Mouse (Mus musculus): ENCODE measurements at regions not wholly inside any gene's neighbourhood (a gene's known extent, or its start where the extent isn't known, plus 50 kb on each side); places are given as distances from the start of the nearest gene placed in this dataset.

DNA sequence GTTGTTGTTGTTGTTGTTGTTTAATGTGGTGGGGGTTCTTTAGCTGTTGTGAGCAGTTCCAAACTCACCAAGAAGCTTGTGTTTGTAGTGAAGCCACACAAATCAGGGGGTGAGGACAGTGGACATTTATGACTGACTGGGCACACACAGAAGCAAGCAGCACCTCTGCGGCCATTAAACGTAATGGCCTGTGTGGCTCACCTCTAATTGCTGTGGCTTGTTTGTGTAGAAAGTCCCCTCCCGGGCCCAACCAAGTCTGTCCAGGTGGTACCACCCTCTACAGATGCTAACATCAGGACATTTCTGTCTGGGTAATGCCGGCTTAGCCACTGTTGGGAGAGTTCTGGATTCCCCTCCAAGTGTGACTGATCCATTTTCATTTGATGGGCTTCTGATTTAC, 56.1 kb upstream of the Stx16 start:
- Histone ChIP-seq H3K36me3 (ENCODE audit: control insufficient read depth, insufficient read depth, low read length) (no peaks in the 10 kb centered on the region), H3K4me3 (ENCODE audit: low read depth, low read length) (no peak overlapping the region), H3K9me3 (ENCODE audit: control insufficient read depth, low read length) (no peaks in the 10 kb centered on the region), H3K4me1 (ENCODE audit: control insufficient read depth, insufficient read depth, low read length) (peaks cover 13% of the 10 kb centered on the region; the same call in 1 of the 2 replicates), H3K9ac (ENCODE audit: low read depth, low read length) (no peak overlapping the region), H3K27me3 (replicated peaks; ENCODE audit: control insufficient read depth, insufficient read depth, low read length) (no peaks in the 10 kb centered on the region), H3K4me2 (ENCODE audit: low read depth, low read length) (no peak overlapping the region), H3K27ac (replicated peaks; ENCODE audit: low read depth, low read length) (no peak overlapping the region)
- no peak for DNase-seq (ENCODE audit: low spot score)
- WGBS, result 80% methylated on average over 4 of the region's 4 CpGs
- ATAC-seq (ENCODE audit: low read depth), result no peak

- Histone ChIP-seq H3K4me3 (ENCODE audit: low read depth, low read length) (no peak overlapping the region), H3K36me3 (ENCODE audit: control insufficient read depth, insufficient read depth, low read length) (no peaks in the 10 kb centered on the region), H3K27ac (replicated peaks; ENCODE audit: low read depth, low read length) (no peak overlapping the region), H3K27me3 (replicated peaks; ENCODE audit: control insufficient read depth, insufficient read depth, low read length) (no peaks in the 10 kb centered on the region), H3K9me3 (ENCODE audit: control insufficient read depth, low read length) (no peaks in the 10 kb centered on the region), H3K4me2 (ENCODE audit: low read depth, low read length) (no peak overlapping the region), H3K9ac (ENCODE audit: low read depth, low read length) (no peak overlapping the region), H3K4me1 (ENCODE audit: control insufficient read depth, insufficient read depth, low read length) (peaks cover 10% of the 10 kb centered on the region; the same call in 1 of the 2 replicates)
- DNase-seq (ENCODE audit: low spot score) (peak; percentile 14), ATAC-seq (ENCODE audit: low read depth) (peak; percentile 35; the same call in 1 of the 2 replicates)
- WGBS, result 53% methylated on average over 7 of the region's 7 CpGs
Observed at GRCm38 (mm10) chr2:174020447-174020846, 55.7 kb upstream of the Stx16 start.

DNA sequence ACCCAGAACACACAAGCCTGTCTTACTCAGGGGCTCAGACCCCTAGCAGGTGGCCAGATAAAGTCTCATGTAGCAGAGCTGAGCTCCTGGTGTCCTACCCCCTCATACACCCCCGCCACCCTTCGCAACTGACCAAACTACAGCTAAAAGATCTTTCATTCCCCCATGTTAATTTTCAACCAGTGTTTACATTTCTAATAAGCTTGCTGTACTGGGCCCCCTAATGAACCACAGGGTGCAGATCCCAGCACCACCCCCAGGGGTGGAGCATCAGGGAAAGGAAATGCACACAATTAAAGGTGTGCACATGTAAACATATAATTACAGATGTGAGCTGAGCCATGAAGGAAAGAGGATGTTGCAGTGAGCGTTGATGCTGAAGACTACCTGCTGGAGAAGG, 54.6 kb upstream of the Stx16 start:
- Histone ChIP-seq H3K4me3 (ENCODE audit: low read depth, low read length) (no peak overlapping the region), H3K27me3 (replicated peaks; ENCODE audit: control insufficient read depth, insufficient read depth, low read length) (no peaks in the 10 kb centered on the region), H3K9ac (ENCODE audit: low read depth, low read length) (no peak overlapping the region), H3K36me3 (ENCODE audit: control insufficient read depth, insufficient read depth, low read length) (no peaks in the 10 kb centered on the region), H3K9me3 (ENCODE audit: control insufficient read depth, low read length) (no peaks in the 10 kb centered on the region), H3K4me1 (ENCODE audit: control insufficient read depth, insufficient read depth, low read length) (peaks cover 10% of the 10 kb centered on the region; the same call in 1 of the 2 replicates), H3K27ac (replicated peaks; ENCODE audit: low read depth, low read length) (no peak overlapping the region), H3K4me2 (ENCODE audit: low read depth, low read length) (no peak overlapping the region)
- DNase-seq (ENCODE audit: low spot score) (no peak), ATAC-seq (ENCODE audit: low read depth) (no peak)
- WGBS, result 79% methylated on average over 3 of the region's 3 CpGs

DNA sequence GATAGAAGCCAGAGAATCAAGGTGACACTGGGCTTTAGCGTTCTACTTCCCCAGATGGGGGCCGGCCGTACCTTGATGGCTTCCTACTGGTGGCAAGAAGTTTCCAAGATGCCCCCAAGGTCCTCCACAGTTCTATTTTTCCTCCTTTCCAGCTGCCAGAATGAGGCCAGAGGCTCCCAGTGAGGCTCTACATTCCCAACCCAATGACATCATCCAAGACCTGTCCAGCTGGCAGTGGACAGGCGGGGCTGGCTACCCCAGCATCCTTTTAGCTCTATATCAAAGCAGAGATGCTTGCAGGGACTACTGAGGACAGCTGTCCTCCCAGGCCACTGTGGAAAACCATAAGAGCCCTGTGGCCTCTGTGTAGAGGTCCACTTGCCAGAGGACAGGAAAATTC, 53.8 kb upstream of the Stx16 start:
- H3K9me3 ChIP-seq (ENCODE audit: control insufficient read depth, low read length), result no peaks in the 10 kb centered on the region
- ATAC-seq (ENCODE audit: low read depth) (no peak), DNase-seq (ENCODE audit: low spot score) (peak; percentile 10)
- no peak overlapping the region for H3K4me3 ChIP-seq (ENCODE audit: low read depth, low read length)
- no peak overlapping the region for H3K9ac ChIP-seq (ENCODE audit: low read depth, low read length)
- H3K4me1 ChIP-seq (ENCODE audit: control insufficient read depth, insufficient read depth, low read length), result peaks cover 10% of the 10 kb centered on the region; the same call in 1 of the 2 replicates
- H3K36me3 ChIP-seq (ENCODE audit: control insufficient read depth, insufficient read depth, low read length), result no peaks in the 10 kb centered on the region
- 82% methylated on average over 4 of the region's 4 CpGs for WGBS
- no peak overlapping the region for H3K4me2 ChIP-seq (ENCODE audit: low read depth, low read length)
- no peaks in the 10 kb centered on the region for H3K27me3 ChIP-seq (replicated peaks; ENCODE audit: control insufficient read depth, insufficient read depth, low read length)
- H3K27ac ChIP-seq (replicated peaks; ENCODE audit: low read depth, low read length), result no peak overlapping the region

- DNase-seq (ENCODE audit: low spot score), result no peak
- whole genome bisulfite sequencing, result 63% methylated on average over 7 of the region's 11 CpGs
- no peaks in the 10 kb centered on the region for H3K9me3 ChIP-seq (ENCODE audit: control insufficient read depth, low read length)
Observed at GRCm38 (mm10) chr2:174025181-174025870, 50.8 kb upstream of the Stx16 start.

More at GRCm38 (mm10) chr2:174025181-174025870, 50.8 kb upstream of the Stx16 start:
- H3K4me1 ChIP-seq (ENCODE audit: control insufficient read depth, insufficient read depth, low read length), result peaks cover 9% of the 10 kb centered on the region; the same call in 1 of the 2 replicates
- no peaks in the 10 kb centered on the region for H3K36me3 ChIP-seq (ENCODE audit: control insufficient read depth, insufficient read depth, low read length)
- no peak overlapping the region for H3K27ac ChIP-seq (replicated peaks; ENCODE audit: low read depth, low read length)
- H3K4me2 ChIP-seq (ENCODE audit: low read depth, low read length), result no peak overlapping the region
- H3K4me3 ChIP-seq (ENCODE audit: low read depth, low read length), result no peak overlapping the region
- H3K9ac ChIP-seq (ENCODE audit: low read depth, low read length), result no peak overlapping the region
- no peaks in the 10 kb centered on the region for H3K27me3 ChIP-seq (replicated peaks; ENCODE audit: control insufficient read depth, insufficient read depth, low read length)
- ATAC-seq (ENCODE audit: low read depth), result no peak

All from embryonic facial prominence, embryonic 14.5 days (tissue).